Mouse (Mus musculus) lung, adult 2 months (tissue): Measurements from ENCODE around the gene Gpr179.

Experiments used
- CTCF ChIP-seq: fragments of 200-500 bp; IDR thresholded peaks from 2 replicates; pipeline ENCODE4 v1.5.1; 2011; ENCODE audit warnings: mild to moderate bottlenecking, low read length, control low read depth; ENCODE audit not compliant: insufficient read depth
- POLR2A ChIP-seq: fragments of 200-500 bp; IDR thresholded peaks from 2 replicates; pipeline ENCODE4 v1.6.1; 2011; ENCODE audit warnings: low read depth, mild to moderate bottlenecking, control low read depth, low read length, borderline replicate concordance; ENCODE audit errors: extremely low read depth

- TF ChIP-seq CTCF (no peak), POLR2A (no peak)
These were observed 69.7 kb downstream of the Gpr179 start for GRCm38 (mm10) chr11:97282179-97282578.
